Mouse (Mus musculus): ENCODE measurements around the gene Rbx1. TPM values are rescaled to one million over a fixed set of nuclear protein-coding genes. Genes with fewer than 3 reads are reported as not detected.

The Rbx1 gene
- total RNA-seq, 2 experiments from 2014 or later: 52.0 to 65.4 TPM

- peak; percentile 89 for ATAC-seq (replicated peaks; ENCODE audit: low FRiP score, poor library complexity, severe bottlenecking)
Observed at GRCm38 (mm10) chr15:81480977-81481379, 14.9 kb downstream of the Rbx1 start.

GRCm38 (mm10) chr15:81482966-81483365, 16.9 kb downstream of the Rbx1 start:
- no peak for ATAC-seq (replicated peaks; ENCODE audit: low FRiP score, poor library complexity, severe bottlenecking)

- no peak for ATAC-seq (replicated peaks; ENCODE audit: low FRiP score, poor library complexity, severe bottlenecking)
Observed at GRCm38 (mm10) chr15:81483691-81484090, 17.6 kb downstream of the Rbx1 start.

GRCm38 (mm10) chr15:81485483-81485882, 19.4 kb downstream of the Rbx1 start:
- no peak for ATAC-seq (replicated peaks; ENCODE audit: low FRiP score, poor library complexity, severe bottlenecking)

- ATAC-seq (replicated peaks; ENCODE audit: low FRiP score, poor library complexity, severe bottlenecking): no peak
Observed at GRCm38 (mm10) chr15:81503466-81503865, 37.4 kb downstream of the Rbx1 start.

- ATAC-seq (replicated peaks; ENCODE audit: low FRiP score, poor library complexity, severe bottlenecking): no peak
Observed at GRCm38 (mm10) chr15:81503995-81504394, 37.9 kb downstream of the Rbx1 start.

GRCm38 (mm10) chr15:81507201-81507600, 41.1 kb downstream of the Rbx1 start:
- ATAC-seq (replicated peaks; ENCODE audit: low FRiP score, poor library complexity, severe bottlenecking): peak; percentile 81

GRCm38 (mm10) chr15:81510621-81511020, 44.5 kb downstream of the Rbx1 start:
- no peak for ATAC-seq (replicated peaks; ENCODE audit: low FRiP score, poor library complexity, severe bottlenecking)

- ATAC-seq (replicated peaks; ENCODE audit: low FRiP score, poor library complexity, severe bottlenecking): no peak
Observed at GRCm38 (mm10) chr15:81511601-81512261, 45.6 kb downstream of the Rbx1 start.

GRCm38 (mm10) chr15:81514111-81514971, 48.2 kb downstream of the Rbx1 start:
- peak; percentile 94 for ATAC-seq (replicated peaks; ENCODE audit: low FRiP score, poor library complexity, severe bottlenecking)

- ATAC-seq (replicated peaks; ENCODE audit: low FRiP score, poor library complexity, severe bottlenecking): no peak
Observed at GRCm38 (mm10) chr15:81515221-81515620, 49.1 kb downstream of the Rbx1 start.

GRCm38 (mm10) chr15:81518031-81518430, 51.9 kb downstream of the Rbx1 start:
- ATAC-seq (replicated peaks; ENCODE audit: low FRiP score, poor library complexity, severe bottlenecking): no peak

GRCm38 (mm10) chr15:81518761-81519160, 52.7 kb downstream of the Rbx1 start:
- ATAC-seq (replicated peaks; ENCODE audit: low FRiP score, poor library complexity, severe bottlenecking): no peak

GRCm38 (mm10) chr15:81522036-81522751, 56.1 kb downstream of the Rbx1 start:
- ATAC-seq (replicated peaks; ENCODE audit: low FRiP score, poor library complexity, severe bottlenecking): peak; percentile 73

- ATAC-seq (replicated peaks; ENCODE audit: low FRiP score, poor library complexity, severe bottlenecking): peak; percentile 76
Observed at GRCm38 (mm10) chr15:81522761-81523168, 56.7 kb downstream of the Rbx1 start.

- ATAC-seq (replicated peaks; ENCODE audit: low FRiP score, poor library complexity, severe bottlenecking): peak; percentile 81
Observed at GRCm38 (mm10) chr15:81523169-81523871, 57.2 kb downstream of the Rbx1 start.

- no peak for ATAC-seq (replicated peaks; ENCODE audit: low FRiP score, poor library complexity, severe bottlenecking)
Observed at GRCm38 (mm10) chr15:81523901-81524300, 57.8 kb downstream of the Rbx1 start.

Data from erythroid progenitor cell, adult 5-6 weeks (primary cell).